Mouse (Mus musculus): Measurements from ENCODE around the gene Dennd4b. TPM values are rescaled to one million over a fixed set of nuclear protein-coding genes. Genes with fewer than 3 reads are reported as not detected.

The Dennd4b gene
- polyA plus RNA-seq, 2 experiments = 1.0 to 3.9 TPM

DNA sequence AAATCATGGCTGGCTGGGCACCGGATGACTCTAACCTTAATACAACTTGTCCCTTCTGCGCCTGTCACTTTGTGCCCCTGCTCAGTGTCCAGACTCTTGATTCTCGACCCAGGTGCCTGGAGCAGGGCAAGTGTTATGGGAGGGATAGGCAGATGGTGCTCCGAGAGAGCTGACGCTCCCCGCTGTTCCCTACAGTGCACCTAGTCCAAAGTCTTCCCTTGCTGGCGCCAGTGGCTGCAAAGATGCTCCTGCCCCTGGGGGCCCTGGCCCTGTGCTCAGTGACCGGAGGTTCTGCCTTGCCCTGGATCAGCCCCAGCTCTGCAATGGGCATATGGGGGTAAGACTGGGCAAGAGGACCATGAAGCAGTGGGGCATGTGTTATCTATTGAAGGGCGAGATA lies 12.8 kb downstream of the Dennd4b start:
- no peaks in the 10 kb centered on the region for H3K27me3 ChIP-seq (ENCODE audit: control insufficient read depth, insufficient read depth, low read length)
- H3K4me2 ChIP-seq (ENCODE audit: low read depth) = no peak overlapping the region
- ATAC-seq (ENCODE audit: insufficient read depth) = no peak
- no peaks in the 10 kb centered on the region for H3K4me1 ChIP-seq (replicated peaks; ENCODE audit: control insufficient read depth in 2 of 2, insufficient read depth in 2 of 2, low read length in 1 of 2)
- WGBS (ENCODE audit: insufficient replicate concordance) = 79% methylated on average over 9 of the region's 9 CpGs
- H3K9me3 ChIP-seq (ENCODE audit: control insufficient read depth, low read length) = no peaks in the 10 kb centered on the region
- DNase-seq (ENCODE audit: low read depth in 3 of 3, low spot score in 3 of 3) = no peak
- H3K9ac ChIP-seq (replicated peaks) = no peak overlapping the region
- no peak overlapping the region for H3K27ac ChIP-seq
- no peak overlapping the region for H3K4me3 ChIP-seq (ENCODE audit: insufficient read depth in 1 of 2, low read depth in 2 of 2, low read length in 2 of 2)
- no peaks in the 10 kb centered on the region for H3K36me3 ChIP-seq (replicated peaks; ENCODE audit: control insufficient read depth, insufficient read depth, low read depth)
- no peak for TF ChIP-seq CTCF (IDR thresholded peaks at IDR 0.05; ENCODE audit: low read depth)
- TF ChIP-seq EP300 (IDR thresholded peaks at IDR 0.05; ENCODE audit: low read depth) = no peak

DNA sequence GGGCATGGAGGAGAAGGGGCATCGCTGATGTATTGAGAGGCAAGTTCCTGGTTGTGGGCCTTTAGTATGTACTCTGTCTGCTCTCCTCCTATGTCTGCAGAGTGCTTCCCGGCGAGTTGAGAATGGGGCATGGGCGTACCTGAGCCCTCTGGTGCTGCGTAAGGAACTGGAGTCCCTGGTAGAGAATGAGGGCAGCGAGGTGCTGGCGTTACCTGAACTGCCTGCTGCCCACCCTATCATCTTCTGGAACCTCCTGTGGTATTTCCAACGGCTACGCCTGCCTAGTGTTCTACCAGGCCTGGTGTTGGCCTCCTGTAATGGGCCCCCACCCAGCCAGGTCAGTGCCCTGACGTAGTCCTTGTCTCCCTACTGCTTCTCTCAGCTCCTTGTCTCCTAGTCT lies 13.2 kb downstream of the Dennd4b start:
- no peak for TF ChIP-seq CTCF (IDR thresholded peaks at IDR 0.05; ENCODE audit: low read depth)
- TF ChIP-seq EP300 (IDR thresholded peaks at IDR 0.05; ENCODE audit: low read depth) = no peak
- no peaks in the 10 kb centered on the region for H3K4me1 ChIP-seq (replicated peaks; ENCODE audit: control insufficient read depth in 2 of 2, insufficient read depth in 2 of 2, low read length in 1 of 2)
- ATAC-seq (ENCODE audit: insufficient read depth) (no peak), DNase-seq (ENCODE audit: low read depth in 3 of 3, low spot score in 3 of 3) (no peak)
- H3K27me3 ChIP-seq (ENCODE audit: control insufficient read depth, insufficient read depth, low read length) = no peaks in the 10 kb centered on the region
- no peak overlapping the region for H3K27ac ChIP-seq
- no peak overlapping the region for H3K4me2 ChIP-seq (ENCODE audit: low read depth)
- H3K9me3 ChIP-seq (ENCODE audit: control insufficient read depth, low read length) = no peaks in the 10 kb centered on the region
- H3K4me3 ChIP-seq (ENCODE audit: insufficient read depth in 1 of 2, low read depth in 2 of 2, low read length in 2 of 2) = no peak overlapping the region
- H3K36me3 ChIP-seq (replicated peaks; ENCODE audit: control insufficient read depth, insufficient read depth, low read depth) = no peaks in the 10 kb centered on the region
- H3K9ac ChIP-seq (replicated peaks) = no peak overlapping the region
- 85% methylated on average over 10 of the region's 10 CpGs for WGBS (ENCODE audit: insufficient replicate concordance)

DNA sequence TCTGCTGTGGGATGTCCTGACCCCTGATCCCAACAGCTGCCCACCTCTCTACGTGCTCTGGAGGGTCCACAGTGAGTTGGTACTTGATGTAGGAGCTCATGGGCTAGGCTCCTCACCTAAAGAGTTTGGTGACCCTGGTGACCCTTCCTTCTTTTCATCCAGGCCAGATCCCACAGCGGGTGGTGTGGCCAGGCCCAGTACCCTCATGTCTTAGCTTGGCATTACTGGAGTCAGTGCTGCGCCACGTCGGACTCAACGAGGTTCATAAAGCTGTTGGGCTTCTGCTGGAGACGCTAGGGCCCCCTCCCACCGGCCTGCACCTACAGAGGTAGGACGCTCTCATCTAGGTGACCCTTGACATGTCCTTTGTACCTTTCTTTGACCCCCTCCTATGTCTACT lies 14.2 kb downstream of the Dennd4b start:
- ATAC-seq (ENCODE audit: insufficient read depth) = no peak
- Histone ChIP-seq H3K4me3 (ENCODE audit: insufficient read depth in 1 of 2, low read depth in 2 of 2, low read length in 2 of 2) (no peak overlapping the region), H3K27ac (no peak overlapping the region), H3K4me2 (ENCODE audit: low read depth) (no peak overlapping the region), H3K9ac (replicated peaks) (no peak overlapping the region), H3K9me3 (ENCODE audit: control insufficient read depth, low read length) (no peaks in the 10 kb centered on the region), H3K4me1 (replicated peaks; ENCODE audit: control insufficient read depth in 2 of 2, insufficient read depth in 2 of 2, low read length in 1 of 2) (no peaks in the 10 kb centered on the region), H3K36me3 (replicated peaks; ENCODE audit: control insufficient read depth, insufficient read depth, low read depth) (no peaks in the 10 kb centered on the region), H3K27me3 (ENCODE audit: control insufficient read depth, insufficient read depth, low read length) (no peaks in the 10 kb centered on the region)
- TF ChIP-seq CTCF (IDR thresholded peaks at IDR 0.05; ENCODE audit: low read depth) (no peak), EP300 (IDR thresholded peaks at IDR 0.05; ENCODE audit: low read depth) (no peak)
- DNase-seq (ENCODE audit: low read depth in 3 of 3, low spot score in 3 of 3) = no peak
- WGBS (ENCODE audit: insufficient replicate concordance) = 81% methylated on average over 9 of the region's 9 CpGs

DNA sequence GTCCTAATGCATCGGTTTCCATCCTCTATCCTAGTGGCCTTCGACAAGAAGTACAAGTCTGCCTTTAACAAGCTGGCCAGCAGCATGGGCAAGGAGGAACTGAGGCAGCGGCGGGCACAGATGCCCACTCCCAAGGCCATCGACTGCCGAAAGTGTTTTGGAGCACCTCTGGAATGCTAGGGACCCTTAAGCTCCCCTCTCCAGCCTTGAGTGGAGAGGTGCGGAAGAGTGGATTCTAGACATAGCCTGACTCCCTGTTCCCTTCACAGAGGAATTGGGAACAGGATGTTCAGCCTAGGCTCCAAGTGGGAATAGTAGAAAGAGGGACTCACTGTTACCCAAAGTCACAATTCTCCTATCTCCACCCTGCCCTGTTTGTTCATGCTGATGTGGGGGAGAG lies 14.8 kb downstream of the Dennd4b start:
- Histone ChIP-seq H3K4me2 (ENCODE audit: low read depth) (no peak overlapping the region), H3K27me3 (ENCODE audit: control insufficient read depth, insufficient read depth, low read length) (no peaks in the 10 kb centered on the region), H3K4me3 (ENCODE audit: insufficient read depth in 1 of 2, low read depth in 2 of 2, low read length in 2 of 2) (no peak overlapping the region), H3K9ac (replicated peaks) (no peak overlapping the region), H3K4me1 (replicated peaks; ENCODE audit: control insufficient read depth in 2 of 2, insufficient read depth in 2 of 2, low read length in 1 of 2) (no peaks in the 10 kb centered on the region), H3K9me3 (ENCODE audit: control insufficient read depth, low read length) (no peaks in the 10 kb centered on the region), H3K36me3 (replicated peaks; ENCODE audit: control insufficient read depth, insufficient read depth, low read depth) (no peaks in the 10 kb centered on the region), H3K27ac (no peak overlapping the region)
- WGBS (ENCODE audit: insufficient replicate concordance) = 87% methylated on average over 7 of the region's 7 CpGs
- DNase-seq (ENCODE audit: low read depth in 3 of 3, low spot score in 3 of 3) (no peak), ATAC-seq (ENCODE audit: insufficient read depth) (no peak)
- no peak for TF ChIP-seq EP300 (IDR thresholded peaks at IDR 0.05; ENCODE audit: low read depth)
- no peak for TF ChIP-seq CTCF (IDR thresholded peaks at IDR 0.05; ENCODE audit: low read depth)

DNA sequence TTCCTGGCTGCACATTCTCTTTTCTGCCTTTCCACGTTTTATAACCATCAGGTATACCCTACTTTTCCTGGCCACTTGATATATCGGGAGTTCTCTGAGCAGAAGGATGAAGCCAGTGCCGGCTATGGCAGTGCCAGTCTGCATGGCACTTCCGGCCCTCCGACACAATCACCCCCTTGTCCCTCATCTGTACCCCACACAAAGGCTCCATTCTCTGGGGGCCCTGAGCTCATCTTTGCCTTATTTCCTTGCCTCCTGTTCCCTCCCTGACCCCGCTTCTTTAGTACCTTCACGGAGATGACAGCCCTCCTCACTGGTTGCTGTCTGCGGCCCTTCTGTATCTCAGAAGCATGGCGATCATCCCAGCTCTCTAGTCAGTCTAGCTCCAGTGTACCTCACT lies 15.7 kb downstream of the Dennd4b start:
- TF ChIP-seq CTCF (IDR thresholded peaks at IDR 0.05; ENCODE audit: low read depth) (no peak), EP300 (IDR thresholded peaks at IDR 0.05; ENCODE audit: low read depth) (no peak)
- Histone ChIP-seq H3K9me3 (ENCODE audit: control insufficient read depth, low read length) (no peaks in the 10 kb centered on the region), H3K9ac (replicated peaks) (no peak overlapping the region), H3K27ac (no peak overlapping the region), H3K36me3 (replicated peaks; ENCODE audit: control insufficient read depth, insufficient read depth, low read depth) (no peaks in the 10 kb centered on the region), H3K4me1 (replicated peaks; ENCODE audit: control insufficient read depth in 2 of 2, insufficient read depth in 2 of 2, low read length in 1 of 2) (no peaks in the 10 kb centered on the region), H3K4me3 (ENCODE audit: insufficient read depth in 1 of 2, low read depth in 2 of 2, low read length in 2 of 2) (no peak overlapping the region), H3K27me3 (ENCODE audit: control insufficient read depth, insufficient read depth, low read length) (no peaks in the 10 kb centered on the region), H3K4me2 (ENCODE audit: low read depth) (no peak overlapping the region)
- WGBS (ENCODE audit: insufficient replicate concordance) = 86% methylated on average over 9 of the region's 9 CpGs
- no peak for ATAC-seq (ENCODE audit: insufficient read depth)
- no peak for DNase-seq (ENCODE audit: low read depth in 3 of 3, low spot score in 3 of 3)
